Mouse (Mus musculus) embryonic fibroblast, embryonic 13.5 days (primary cell): ENCODE measurements around the gene Lhx1.

Experiments used
- CTCF ChIP-seq: IDR thresholded peaks from 2 replicates; pipeline ENCODE4 v1.5.1; 2011; ENCODE audit warnings: mild to moderate bottlenecking, control low read depth, low read length, moderate library complexity, borderline replicate concordance; ENCODE audit not compliant: insufficient read depth
- POLR2A ChIP-seq: IDR thresholded peaks from 2 replicates; pipeline ENCODE4 v1.6.1; 2011; ENCODE audit warnings: low read depth, mild to moderate bottlenecking, control low read depth, low read length, moderate library complexity

DNA sequence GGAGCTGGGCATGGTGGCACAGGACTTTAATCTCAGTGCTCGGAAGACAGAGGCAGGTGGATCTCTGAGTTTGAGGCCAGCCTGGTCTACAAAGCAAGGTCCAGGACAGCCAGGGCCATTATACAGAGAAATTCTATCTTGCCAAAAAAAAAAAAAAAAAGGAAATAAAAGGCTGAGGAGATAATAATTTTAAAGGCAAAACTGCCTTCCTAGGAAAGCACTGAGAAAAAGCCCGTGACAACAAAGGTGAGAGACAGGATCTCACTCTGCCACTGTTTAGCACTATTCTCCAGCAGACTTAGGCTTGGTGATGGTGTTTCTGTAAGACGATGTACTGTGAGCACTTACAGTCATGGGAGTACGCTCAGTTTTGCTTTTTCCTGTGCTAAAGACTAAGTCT lies 49.3 kb downstream of the Lhx1 start:
- TF ChIP-seq POLR2A (no peak), CTCF (no peak)
